10 mouse cellular contexts compared by ENCODE assay signal in genomic region chr10:67503320-67503995, GRCm38 (mm10). TPM values are rescaled to one million over a fixed set of nuclear protein-coding genes. Genes with fewer than 3 reads are reported as not detected.
A peak's percentile ranks its signal among the peaks of the same experiment; 100 is the strongest.
DNase-seq lines count a peak whose midpoint lies in the region; ATAC-seq and TF ChIP-seq lines count a peak whose summit lies in the region.
"Had no signal": no experiment of that assay in that cellular context is flagged by ENCODE, and none has a peak within 500 bp of the region (broad histone marks: within the 10 kb centered on the region; RNA-seq: fewer than 3 reads in every experiment).

No protein-coding gene starts in this region.

- ATAC-seq in stomach, embryonic 15.5 days (ENCODE audit: insufficient read depth, low FRiP score, low read depth): no peak
- ATAC-seq in stomach, postnatal 0 days (ENCODE audit: low FRiP score, low TSS enrichment): no peak
- ATAC-seq in liver, embryonic 12.5 days: no peak
- ATAC-seq in kidney, embryonic 16.5 days (ENCODE audit: low FRiP score, low TSS enrichment): no peak
- no peak for ATAC-seq in hindbrain, embryonic 16.5 days
- ATAC-seq in neural tube, embryonic 15.5 days (ENCODE audit: low FRiP score): no peak

- peak overlapping the region; percentile 4; the same call in 1 of the 2 replicates for H3K4me2 ChIP-seq in stomach, embryonic 15.5 days
- H3K4me2 ChIP-seq in stomach, postnatal 0 days (replicated peaks; ENCODE audit: low read depth): no peak overlapping the region
- peak overlapping the region; percentile 19; the same call in 1 of the 2 replicates for H3K4me2 ChIP-seq in liver, embryonic 12.5 days
- no peak overlapping the region for H3K4me2 ChIP-seq in kidney, embryonic 16.5 days (replicated peaks; ENCODE audit: low read depth, low read length)
- H3K4me2 ChIP-seq in hindbrain, embryonic 16.5 days (ENCODE audit: low read length): no peak overlapping the region
- H3K4me2 ChIP-seq in neural tube, embryonic 15.5 days: no peak overlapping the region

- H3K9me3 ChIP-seq in stomach, embryonic 15.5 days: no peaks in the 10 kb centered on the region
- H3K9me3 ChIP-seq in stomach, postnatal 0 days (ENCODE audit: control insufficient read depth, low read length): no peaks in the 10 kb centered on the region
- no peaks in the 10 kb centered on the region for H3K9me3 ChIP-seq in liver, embryonic 12.5 days (replicated peaks)
- no peaks in the 10 kb centered on the region for H3K9me3 ChIP-seq in kidney, embryonic 16.5 days (ENCODE audit: low read length)
- no peaks in the 10 kb centered on the region for H3K9me3 ChIP-seq in hindbrain, embryonic 16.5 days (ENCODE audit: control insufficient read depth, low read length)
- no peaks in the 10 kb centered on the region for H3K9me3 ChIP-seq in neural tube, embryonic 15.5 days (replicated peaks)

- TF ChIP-seq EP300 in stomach, postnatal 0 days (optimal IDR thresholded peaks at IDR 0.05): no peak

- TF ChIP-seq CTCF in stomach, postnatal 0 days (IDR thresholded peaks at IDR 0.05; ENCODE audit: low read depth): no peak
- TF ChIP-seq CTCF in spleen, adult 2 months (IDR thresholded peaks at IDR 0.05; ENCODE audit: extremely low read depth, insufficient read depth, insufficient read length, insufficient replicate concordance): no peak

- H3K4me1 ChIP-seq in stomach, embryonic 15.5 days: no peaks in the 10 kb centered on the region
- no peaks in the 10 kb centered on the region for H3K4me1 ChIP-seq in stomach, postnatal 0 days (replicated peaks; ENCODE audit: control insufficient read depth, insufficient read depth)
- no peaks in the 10 kb centered on the region; the same call in 1 of the 2 replicates for H3K4me1 ChIP-seq in liver, embryonic 12.5 days
- peaks cover 19% of the 10 kb centered on the region; the same call in 1 of the 2 replicates for H3K4me1 ChIP-seq in spleen, adult 2 months (ENCODE audit: control insufficient read depth, insufficient read depth, insufficient read length)
- peaks cover 6% of the 10 kb centered on the region for H3K4me1 ChIP-seq in kidney, embryonic 16.5 days (ENCODE audit: insufficient read depth, low read length)
- no peaks in the 10 kb centered on the region for H3K4me1 ChIP-seq in hindbrain, embryonic 16.5 days (ENCODE audit: control insufficient read depth, insufficient read depth, low read depth, low read length)
- H3K4me1 ChIP-seq in neural tube, embryonic 15.5 days: no peaks in the 10 kb centered on the region

- TF ChIP-seq POLR2A in spleen, adult 2 months (IDR thresholded peaks at IDR 0.05; ENCODE audit: low read depth, low read length): no peak

- no peaks in the 10 kb centered on the region for H3K27me3 ChIP-seq in stomach, embryonic 15.5 days (replicated peaks)
- no peaks in the 10 kb centered on the region for H3K27me3 ChIP-seq in stomach, postnatal 0 days (ENCODE audit: control insufficient read depth, insufficient read depth, low read length)
- no peaks in the 10 kb centered on the region for H3K27me3 ChIP-seq in liver, embryonic 12.5 days (replicated peaks)
- no peaks in the 10 kb centered on the region for H3K27me3 ChIP-seq in spleen, adult 2 months (ENCODE audit: control insufficient read depth, insufficient read depth, low read length)
- H3K27me3 ChIP-seq in kidney, embryonic 16.5 days (ENCODE audit: insufficient read depth, low read length): no peaks in the 10 kb centered on the region
- no peaks in the 10 kb centered on the region for H3K27me3 ChIP-seq in hindbrain, embryonic 16.5 days (replicated peaks; ENCODE audit: control insufficient read depth, insufficient read depth, low read length)
- no peaks in the 10 kb centered on the region for H3K27me3 ChIP-seq in neural tube, embryonic 15.5 days (replicated peaks)

- no peak overlapping the region for H3K9ac ChIP-seq in stomach, embryonic 15.5 days
- H3K9ac ChIP-seq in stomach, postnatal 0 days (ENCODE audit: low read length): no peak overlapping the region
- no peak overlapping the region for H3K9ac ChIP-seq in liver, embryonic 12.5 days
- no peak overlapping the region; the same call in 1 of the 2 replicates for H3K9ac ChIP-seq in kidney, embryonic 16.5 days (replicated peaks; ENCODE audit: low read length)
- H3K9ac ChIP-seq in hindbrain, embryonic 16.5 days (ENCODE audit: low read depth, low read length): no peak overlapping the region
- no peak overlapping the region for H3K9ac ChIP-seq in neural tube, embryonic 15.5 days (replicated peaks)

- 58% methylated on average over 15 of the region's 15 CpGs for WGBS in stomach, embryonic 15.5 days
- WGBS in stomach, postnatal 0 days: 61% methylated on average over 15 of the region's 15 CpGs
- WGBS in liver, embryonic 12.5 days (ENCODE audit: insufficient replicate concordance): 17% methylated on average over 15 of the region's 15 CpGs
- 9% methylated on average over 15 of the region's 15 CpGs for WGBS in spleen, adult 2 months
- 44% methylated on average over 15 of the region's 15 CpGs for WGBS in kidney, embryonic 16.5 days
- WGBS in hindbrain, embryonic 16.5 days: 69% methylated on average over 15 of the region's 15 CpGs
- WGBS in neural tube, embryonic 15.5 days: 76% methylated on average over 15 of the region's 15 CpGs

- no peaks in the 10 kb centered on the region for H3K36me3 ChIP-seq in stomach, embryonic 15.5 days
- H3K36me3 ChIP-seq in stomach, postnatal 0 days (ENCODE audit: control insufficient read depth, insufficient read depth, low read length): no peaks in the 10 kb centered on the region
- no peaks in the 10 kb centered on the region for H3K36me3 ChIP-seq in liver, embryonic 12.5 days
- no peaks in the 10 kb centered on the region for H3K36me3 ChIP-seq in spleen, adult 2 months (ENCODE audit: control insufficient read depth, insufficient read depth, low read length)
- H3K36me3 ChIP-seq in kidney, embryonic 16.5 days (ENCODE audit: insufficient read depth, low read length): no peaks in the 10 kb centered on the region
- H3K36me3 ChIP-seq in hindbrain, embryonic 16.5 days (ENCODE audit: control insufficient read depth, insufficient read depth, low read length): no peaks in the 10 kb centered on the region
- no peaks in the 10 kb centered on the region for H3K36me3 ChIP-seq in neural tube, embryonic 15.5 days

- H3K27ac ChIP-seq in stomach, embryonic 15.5 days: no peak overlapping the region
- no peak overlapping the region for H3K27ac ChIP-seq in stomach, postnatal 0 days (replicated peaks)
- H3K27ac ChIP-seq in liver, embryonic 12.5 days: no peak overlapping the region
- peak overlapping the region; percentile 73 for H3K27ac ChIP-seq in spleen, adult 2 months (ENCODE audit: insufficient read depth, low read length)
- no peak overlapping the region for H3K27ac ChIP-seq in kidney, embryonic 16.5 days (ENCODE audit: low read length)
- no peak overlapping the region for H3K27ac ChIP-seq in hindbrain, embryonic 16.5 days (ENCODE audit: low read depth, low read length)
- no peak overlapping the region for H3K27ac ChIP-seq in neural tube, embryonic 15.5 days (replicated peaks)
- H3K27ac ChIP-seq: kidney, postnatal 0 days had no signal

- no peak overlapping the region for H3K4me3 ChIP-seq in stomach, embryonic 15.5 days (replicated peaks)
- H3K4me3 ChIP-seq in stomach, postnatal 0 days (ENCODE audit: low read depth, low read length): no peak overlapping the region
- no peak overlapping the region for H3K4me3 ChIP-seq in liver, embryonic 12.5 days
- H3K4me3 ChIP-seq in spleen, adult 2 months (ENCODE audit: extremely low read depth, insufficient read depth, insufficient read length): peak overlapping the region; percentile 34; the same call in 1 of the 2 replicates
- H3K4me3 ChIP-seq in kidney, embryonic 16.5 days (ENCODE audit: low read length): no peak overlapping the region
- H3K4me3 ChIP-seq in hindbrain, embryonic 16.5 days (ENCODE audit: low read length): no peak overlapping the region
- no peak overlapping the region for H3K4me3 ChIP-seq in neural tube, embryonic 15.5 days (replicated peaks)
- H3K4me3 ChIP-seq: erythroblast, embryonic 14.5 days had no signal

- DNase-seq in stomach, postnatal 0 days (ENCODE audit: low spot score): no peak
- DNase-seq in spleen, adult 2 months (ENCODE audit: low read depth in 1 of 2, low spot score in 2 of 2): peak in 1 of 2 experiments; percentile 27
- DNase-seq: cerebellum, postnatal 14 days had no signal

RNA-seq across cellular contexts. Expression of gene Egr2, which starts 31.8 kb away (rescaled TPM):
- polyA plus RNA-seq in stomach, embryonic 15.5 days (2015; fragmentation: Nextera tagmentation; extraction: Ambion mirVana): 0.18 and 0.27 TPM in 2 replicates
- polyA plus RNA-seq in stomach, postnatal 0 days (2015; fragmentation: Nextera tagmentation; extraction: Ambion mirVana): 0.34 and 0.58 TPM in 2 replicates
- polyA plus RNA-seq in liver, embryonic 12.5 days (2016; fragmentation: Nextera tagmentation; extraction: Ambion mirVana): 0.11 TPM in 1 of 2 replicates, not detected in the other
- polyA plus RNA-seq in spleen, adult 2 months (2012; rRNA removed): 12.5 and 17.7 TPM in 2 replicates
- 0.64 and 1.1 TPM in 2 replicates for polyA plus RNA-seq in kidney, embryonic 16.5 days (2015; fragmentation: Nextera tagmentation; extraction: Ambion mirVana)
- 1.4 and 1.8 TPM in 2 replicates for polyA plus RNA-seq in hindbrain, embryonic 16.5 days (2015; fragmentation: Nextera tagmentation; extraction: Ambion mirVana)
- polyA plus RNA-seq in neural tube, embryonic 15.5 days (2015; fragmentation: Nextera tagmentation; extraction: Ambion mirVana): 1.1 and 1.4 TPM in 2 replicates
- polyA plus RNA-seq: erythroblast, embryonic 14.5 days had no signal

RNA-seq across cellular contexts. Expression of gene Ado, which starts 45.3 kb away (rescaled TPM):
- polyA plus RNA-seq in stomach, embryonic 15.5 days (2015; fragmentation: Nextera tagmentation; extraction: Ambion mirVana): 55.5 and 55.8 TPM in 2 replicates
- 23.6 and 24.2 TPM in 2 replicates for polyA plus RNA-seq in stomach, postnatal 0 days (2015; fragmentation: Nextera tagmentation; extraction: Ambion mirVana)
- polyA plus RNA-seq in liver, embryonic 12.5 days (2016; fragmentation: Nextera tagmentation; extraction: Ambion mirVana): 26.0 and 27.2 TPM in 2 replicates
- polyA plus RNA-seq in spleen, adult 2 months (2012; rRNA removed): 9.6 and 13.2 TPM in 2 replicates
- 73.1 and 74.9 TPM in 2 replicates for polyA plus RNA-seq in kidney, embryonic 16.5 days (2015; fragmentation: Nextera tagmentation; extraction: Ambion mirVana)
- 83.2 and 91.0 TPM in 2 replicates for polyA plus RNA-seq in hindbrain, embryonic 16.5 days (2015; fragmentation: Nextera tagmentation; extraction: Ambion mirVana)
- polyA plus RNA-seq in neural tube, embryonic 15.5 days (2015; fragmentation: Nextera tagmentation; extraction: Ambion mirVana): 83.1 and 88.3 TPM in 2 replicates

Comparison
In these comparisons a context has a peak if more than half of its experiments do, and no peak if none do; other contexts are left out.
1. H3K4me2 ChIP-seq: peak in stomach, embryonic 15.5 days (single experiment) and liver, embryonic 12.5 days (single experiment); none in stomach, postnatal 0 days (single experiment), kidney, embryonic 16.5 days (single experiment), hindbrain, embryonic 16.5 days (single experiment) and neural tube, embryonic 15.5 days (single experiment).